Mouse (Mus musculus) stomach, embryonic 14.5 days (tissue): ENCODE results near the gene Xxylt1. TPM values are rescaled to one million over a fixed set of nuclear protein-coding genes. Genes with fewer than 3 reads are reported as not detected.

Experiments used
- ATAC-seq: fragments of 200-750 bp; cut with Nextera tagmentation; 2 replicates; pipeline ENCODE4 v1.8.0; 2017; ENCODE audit warnings: low read depth, moderate TSS enrichment; ENCODE audit not compliant: insufficient number of reproducible peaks, insufficient read depth, low FRiP score
- H3K27ac ChIP-seq: fragments of 300-500 bp; sonication (generic); 2 replicates; pipeline ENCODE4 v1.5.1; 2014; ENCODE audit warnings: mild to moderate bottlenecking, low read length, moderate library complexity, mixed read lengths
- H3K27me3 ChIP-seq: fragments of 300-500 bp; sonication (generic); 2 replicates; pipeline ENCODE4 v1.6.1; 2014; ENCODE audit warnings: low read length, control low read depth, mixed read lengths; ENCODE audit not compliant: control insufficient read depth, insufficient read depth
- H3K36me3 ChIP-seq: fragments of 300-500 bp; sonication (generic); 2 replicates; pipeline ENCODE4 v1.6.1; 2014; ENCODE audit warnings: mild to moderate bottlenecking, control low read depth, low read length, moderate library complexity, mixed read lengths; ENCODE audit not compliant: control insufficient read depth, insufficient read depth
- H3K4me1 ChIP-seq: fragments of 300-500 bp; sonication (generic); 2 replicates; pipeline ENCODE4 v1.6.1; 2014; ENCODE audit warnings: low read length, control low read depth, mixed read lengths; ENCODE audit not compliant: control insufficient read depth, insufficient read depth
- H3K4me2 ChIP-seq: fragments of 300-500 bp; sonication (generic); replicated peaks from 2 replicates; pipeline ENCODE4 v1.6.1; 2014; ENCODE audit warnings: low read depth, low read length, control low read depth
- H3K4me3 ChIP-seq: fragments of 300-500 bp; sonication (generic); 2 replicates; pipeline ENCODE4 v1.5.1; 2014; ENCODE audit warnings: low read depth, low read length, control low read depth
- H3K9ac ChIP-seq: fragments of 300-500 bp; sonication (generic); replicated peaks from 2 replicates; pipeline ENCODE4 v1.6.1; 2014; ENCODE audit warnings: low read depth, mild to moderate bottlenecking, control low read depth, low read length, moderate library complexity, mixed read lengths
- H3K9me3 ChIP-seq: fragments of 300-500 bp; sonication (generic); 2 replicates; pipeline ENCODE4 v1.6.1; 2016; ENCODE audit warnings: low read depth, low read length, control low read depth; ENCODE audit not compliant: control insufficient read depth
- WGBS: fragments of 180-500 bp; shearing (Covaris S2); extraction: QIAGEN DNeasy Blood & Tissue Kit; methylation state at CpG from one replicate; pipeline ENCODE4 v1.1.7; 2014; 5-methylcytosine and 5-hydroxymethylcytosine counted together
- polyA plus RNA-seq: library from polyadenylated mRNA; unstranded; fragments of >200 nt; fragmentation: Nextera tagmentation; extraction: Ambion mirVana; gene quantifications from 2 replicates; pipeline ENCODE4 v1.2.1, GENCODE M21; 2014

Xxylt1 gene
- polyA plus RNA-seq, 1 experiment from 2014 or later = 17.2 TPM

GRCm38 (mm10) chr16:31043136-31043535 is 38.1 kb downstream of the Xxylt1 start:
- WGBS = 83% methylated on average over 5 of the region's 5 CpGs
- H3K9me3 ChIP-seq = no peaks in the 10 kb centered on the region
- H3K4me2 ChIP-seq = no peak overlapping the region

GRCm38 (mm10) chr16:31041566-31041965 is 39.7 kb downstream of the Xxylt1 start:
- no peak for ATAC-seq
- Histone ChIP-seq H3K36me3 (no peaks in the 10 kb centered on the region), H3K27me3 (no peaks in the 10 kb centered on the region), H3K4me2 (no peak overlapping the region), H3K27ac (no peak overlapping the region), H3K9me3 (no peaks in the 10 kb centered on the region), H3K9ac (no peak overlapping the region), H3K4me1 (peaks cover 12% of the 10 kb centered on the region; the same call in 1 of the 2 replicates), H3K4me3 (no peak overlapping the region)
- WGBS = 93% methylated on average over 2 of the region's 2 CpGs

More at GRCm38 (mm10) chr16:31043136-31043535, 38.1 kb downstream of the Xxylt1 start:
- ATAC-seq = no peak
- Histone ChIP-seq H3K9ac (no peak overlapping the region), H3K4me1 (peaks cover 14% of the 10 kb centered on the region), H3K4me3 (no peak overlapping the region), H3K27ac (no peak overlapping the region), H3K36me3 (no peaks in the 10 kb centered on the region), H3K27me3 (no peaks in the 10 kb centered on the region)

GRCm38 (mm10) chr16:31039803-31040459 is 41.3 kb downstream of the Xxylt1 start:
- 71% methylated on average over 9 of the region's 9 CpGs for WGBS

GRCm38 (mm10) chr16:31037431-31037830 is 43.8 kb downstream of the Xxylt1 start:
- Histone ChIP-seq H3K27ac (no peak overlapping the region), H3K27me3 (no peaks in the 10 kb centered on the region), H3K4me1 (peaks cover 10% of the 10 kb centered on the region; the same call in 1 of the 2 replicates), H3K36me3 (no peaks in the 10 kb centered on the region), H3K4me2 (no peak overlapping the region), H3K4me3 (no peak overlapping the region), H3K9ac (no peak overlapping the region), H3K9me3 (no peaks in the 10 kb centered on the region)
- WGBS = 85% methylated on average over 1 of the region's 1 CpGs
- no peak for ATAC-seq

More at GRCm38 (mm10) chr16:31039803-31040459, 41.3 kb downstream of the Xxylt1 start:
- Histone ChIP-seq H3K27ac (no peak overlapping the region), H3K36me3 (no peaks in the 10 kb centered on the region), H3K9me3 (no peaks in the 10 kb centered on the region), H3K4me3 (no peak overlapping the region), H3K4me2 (no peak overlapping the region), H3K4me1 (peaks cover 8% of the 10 kb centered on the region; the same call in 1 of the 2 replicates), H3K9ac (no peak overlapping the region), H3K27me3 (no peaks in the 10 kb centered on the region)
- no peak for ATAC-seq

- Histone ChIP-seq H3K4me3 (no peak overlapping the region), H3K4me2 (no peak overlapping the region), H3K27ac (no peak overlapping the region), H3K9ac (no peak overlapping the region), H3K4me1 (peaks cover 10% of the 10 kb centered on the region; the same call in 1 of the 2 replicates), H3K9me3 (no peaks in the 10 kb centered on the region), H3K36me3 (no peaks in the 10 kb centered on the region), H3K27me3 (no peaks in the 10 kb centered on the region)
- ATAC-seq = no peak
- WGBS = 85% methylated on average over 8 of the region's 8 CpGs
Measured at GRCm38 (mm10) chr16:31035651-31036245, 45.5 kb downstream of the Xxylt1 start.

GRCm38 (mm10) chr16:31035235-31035634 is 46.0 kb downstream of the Xxylt1 start:
- Histone ChIP-seq H3K4me2 (no peak overlapping the region), H3K4me3 (no peak overlapping the region), H3K9ac (no peak overlapping the region), H3K4me1 (peaks cover 9% of the 10 kb centered on the region; the same call in 1 of the 2 replicates), H3K27ac (no peak overlapping the region), H3K9me3 (no peaks in the 10 kb centered on the region), H3K27me3 (no peaks in the 10 kb centered on the region), H3K36me3 (no peaks in the 10 kb centered on the region)
- 61% methylated on average over 7 of the region's 7 CpGs for WGBS
- ATAC-seq = no peak

- no peak overlapping the region for H3K27ac ChIP-seq
- no peaks in the 10 kb centered on the region for H3K36me3 ChIP-seq
- H3K9me3 ChIP-seq = no peaks in the 10 kb centered on the region
- H3K9ac ChIP-seq = no peak overlapping the region
- WGBS = 74% methylated on average over 3 of the region's 3 CpGs
- H3K4me2 ChIP-seq = no peak overlapping the region
- H3K27me3 ChIP-seq = no peaks in the 10 kb centered on the region
- H3K4me1 ChIP-seq = peaks cover 5% of the 10 kb centered on the region; the same call in 1 of the 2 replicates
- H3K4me3 ChIP-seq = no peak overlapping the region
- ATAC-seq = no peak
Measured at GRCm38 (mm10) chr16:31034051-31034450, 47.2 kb downstream of the Xxylt1 start.

- H3K4me2 ChIP-seq = no peak overlapping the region
- no peaks in the 10 kb centered on the region for H3K9me3 ChIP-seq
- no peak overlapping the region for H3K9ac ChIP-seq
- peak overlapping the region; percentile 10; the same call in 1 of the 2 replicates for H3K27ac ChIP-seq
- WGBS = 69% methylated on average over 11 of the region's 11 CpGs
- H3K4me3 ChIP-seq = no peak overlapping the region
- no peak for ATAC-seq
- H3K4me1 ChIP-seq = peaks cover 3% of the 10 kb centered on the region
- no peaks in the 10 kb centered on the region for H3K36me3 ChIP-seq
- no peaks in the 10 kb centered on the region for H3K27me3 ChIP-seq
Measured at GRCm38 (mm10) chr16:31029739-31030485, 51.3 kb downstream of the Xxylt1 start.
